Mouse (Mus musculus) MEL (cell line): ENCODE results near the gene Srrm3. TPM values are rescaled to one million over a fixed set of nuclear protein-coding genes. Genes with fewer than 3 reads are reported as not detected.
A peak's percentile ranks its signal among the peaks of the same experiment; 100 is the strongest.

Source experiments
- DNase-seq: peaks from one replicate; pipeline ENCODE4 v3.0.0; 2011; ENCODE audit warnings: low read depth, low spot score
- H3K27ac ChIP-seq: 2 replicates; pipeline ENCODE4 v1.5.1; 2012; ENCODE audit warnings: low read depth, mild to moderate bottlenecking, control low read depth, low read length, moderate library complexity; ENCODE audit not compliant: control insufficient read depth
- H3K27me3 ChIP-seq, 2 experiments: fragments of 150-350 bp in 1 of 2; sonication (generic) in 1 of 2; 2 replicates each; pipeline ENCODE4 v1.6.1; 2012; ENCODE audit warnings: low read length in 2 of 2, mild to moderate bottlenecking in 2 of 2, improper control_type of control experiment in 1 of 2, moderate library complexity in 1 of 2; ENCODE audit not compliant: insufficient read depth in 2 of 2, control insufficient read depth in 1 of 2
- H3K36me3 ChIP-seq, 2 experiments: 2 replicates each; pipeline ENCODE4 v1.6.1; 2012 to 2014; ENCODE audit warnings: low read length in 2 of 2, improper control_type of control experiment in 1 of 2, inconsistent platforms in 1 of 2, mild to moderate bottlenecking in 1 of 2; ENCODE audit not compliant: insufficient read depth in 2 of 2, control insufficient read depth in 1 of 2
- H3K4me1 ChIP-seq, 2 experiments: fragments of 150-350 bp in 1 of 2; sonication (generic) in 1 of 2; 2 replicates each; pipeline ENCODE4 v1.6.1; 2012; ENCODE audit warnings: low read length in 2 of 2, improper control_type of control experiment in 1 of 2, mild to moderate bottlenecking in 1 of 2; ENCODE audit not compliant: insufficient read depth in 2 of 2, control insufficient read depth in 1 of 2
- H3K4me3 ChIP-seq, 2 experiments: fragments of 150-350 bp in 1 of 2; sonication (generic) in 1 of 2; 2 replicates each; pipeline ENCODE4 v1.5.1; 2012; ENCODE audit warnings: low read depth in 2 of 2, low read length in 2 of 2, mild to moderate bottlenecking in 2 of 2, moderate library complexity in 2 of 2, control low read depth in 1 of 2, improper control_type of control experiment in 1 of 2; ENCODE audit not compliant: control insufficient read depth in 1 of 2, insufficient read depth in 1 of 2
- H3K79me2 ChIP-seq: 2 replicates; pipeline ENCODE4 v1.6.1; 2012; ENCODE audit warnings: mild to moderate bottlenecking, low read length, moderate library complexity; ENCODE audit not compliant: control insufficient read depth, poor library complexity, insufficient read depth
- H3K9ac ChIP-seq: 2 replicates; pipeline ENCODE4 v1.6.1; 2012; ENCODE audit warnings: low read depth, mild to moderate bottlenecking, control low read depth, low read length, moderate library complexity; ENCODE audit not compliant: control insufficient read depth, poor library complexity, severe bottlenecking
- H3K9me3 ChIP-seq: fragments of 150-350 bp; sonication (generic); replicated peaks from 2 replicates; pipeline ENCODE4 v1.6.1; 2012; ENCODE audit warnings: mild to moderate bottlenecking, low read length, improper control_type of control experiment, moderate library complexity; ENCODE audit not compliant: insufficient read depth
- BHLHE40 ChIP-seq: IDR thresholded peaks from 2 replicates; pipeline ENCODE4 v1.6.1; 2012; ENCODE audit warnings: low read depth, mild to moderate bottlenecking, inconsistent platforms, low read length, improper control_type of control experiment, borderline replicate concordance
- CHD1 ChIP-seq: IDR thresholded peaks from 2 replicates; pipeline ENCODE4 v1.6.1; 2012; ENCODE audit warnings: low read depth, mild to moderate bottlenecking, inconsistent platforms, low read length, improper control_type of control experiment
- CHD2 ChIP-seq: IDR thresholded peaks from 2 replicates; pipeline ENCODE4 v1.6.1; 2011; ENCODE audit warnings: low read length, improper control_type of control experiment
- CTCF ChIP-seq, 3 experiments: IDR thresholded peaks in 2 of 3; conservative IDR thresholded peaks in 1 of 3; 2 replicates each; pipeline ENCODE4 v1.5.1; 2011 to 2012; ENCODE audit warnings: low read length in 3 of 3, low read depth in 2 of 3, mild to moderate bottlenecking in 2 of 3, improper control_type of control experiment in 1 of 3, inconsistent platforms in 1 of 3, mixed read lengths in 1 of 3, moderate library complexity in 1 of 3; ENCODE audit not compliant: control insufficient read depth in 1 of 3, insufficient read depth in 1 of 3, poor library complexity in 1 of 3, severe bottlenecking in 1 of 3
- EP300 ChIP-seq, 2 experiments: IDR thresholded peaks; 2 replicates each; pipeline ENCODE4 v1.6.1; 2011; ENCODE audit warnings: improper control_type of control experiment in 2 of 2, low read length in 2 of 2, low read depth in 1 of 2, mild to moderate bottlenecking in 1 of 2
- ETS1 ChIP-seq: IDR thresholded peaks from 2 replicates; pipeline ENCODE4 v1.6.1; 2012; ENCODE audit warnings: low read depth, mild to moderate bottlenecking, inconsistent platforms, low read length, improper control_type of control experiment, moderate library complexity
- GABPA ChIP-seq: IDR thresholded peaks from 2 replicates; pipeline ENCODE4 v1.6.1; 2012; ENCODE audit warnings: low read depth, mild to moderate bottlenecking, inconsistent platforms, low read length, improper control_type of control experiment, moderate library complexity
- HCFC1 ChIP-seq: IDR thresholded peaks from 2 replicates; pipeline ENCODE4 v1.6.1; 2012; ENCODE audit warnings: low read depth, mild to moderate bottlenecking, inconsistent platforms, low read length, improper control_type of control experiment, moderate library complexity
- JUND ChIP-seq: IDR thresholded peaks from 2 replicates; pipeline ENCODE4 v1.6.1; 2011; ENCODE audit warnings: low read depth, mild to moderate bottlenecking, improper control_type of control experiment, low read length
- KAT2A ChIP-seq: conservative IDR thresholded peaks from 2 replicates; pipeline ENCODE4 v1.6.1; 2012; ENCODE audit warnings: low read depth, low read length, improper control_type of control experiment, inconsistent platforms
- NRF1 ChIP-seq: IDR thresholded peaks from 2 replicates; pipeline ENCODE4 v1.6.1; 2014; ENCODE audit warnings: low read depth, mild to moderate bottlenecking, inconsistent platforms, low read length, improper control_type of control experiment, moderate library complexity; ENCODE audit not compliant: poor library complexity, insufficient read depth, severe bottlenecking
- POLR2A ChIP-seq, 2 experiments: IDR thresholded peaks; 2 replicates each; pipeline ENCODE4 v1.6.1; 2011 to 2012; ENCODE audit warnings: low read length in 2 of 2, mild to moderate bottlenecking in 2 of 2, control low read depth in 1 of 2, improper control_type of control experiment in 1 of 2, low read depth in 1 of 2, moderate library complexity in 1 of 2; ENCODE audit not compliant: control insufficient read depth in 1 of 2, insufficient read depth in 1 of 2, poor library complexity in 1 of 2
- POLR2AphosphoS2 ChIP-seq: IDR thresholded peaks from 2 replicates; pipeline ENCODE4 v1.6.1; 2011; ENCODE audit warnings: low read length, improper control_type of control experiment
- RAD21 ChIP-seq: IDR thresholded peaks from 2 replicates; pipeline ENCODE4 v1.6.1; 2011; ENCODE audit warnings: mild to moderate bottlenecking, low read depth, low read length, improper control_type of control experiment
- RCOR1 ChIP-seq: IDR thresholded peaks from 2 replicates; pipeline ENCODE4 v1.6.1; 2012; ENCODE audit warnings: low read depth, mild to moderate bottlenecking, inconsistent platforms, low read length, improper control_type of control experiment
- TBP ChIP-seq: IDR thresholded peaks from 2 replicates; pipeline ENCODE4 v1.8.0; 2011; ENCODE audit warnings: low read depth, low read length, improper control_type of control experiment
- USF2 ChIP-seq, 2 experiments: IDR thresholded peaks; 2 replicates each; pipeline ENCODE4 v1.6.1; 2011 to 2012; ENCODE audit warnings: improper control_type of control experiment in 2 of 2, low read length in 2 of 2, borderline replicate concordance in 1 of 2, inconsistent platforms in 1 of 2, low read depth in 1 of 2, mild to moderate bottlenecking in 1 of 2; ENCODE audit not compliant: insufficient read depth in 1 of 2
- polyA plus RNA-seq, 2 experiments: library from polyadenylated mRNA; stranded (reverse) in 1 of 2; unstranded in 1 of 2; fragments of >175 nt in 1 of 2; fragments of >200 nt in 1 of 2; gene quantifications; 2 replicates each; pipeline versions ENCODE4 v1.2.1 to v1.2.4; 2012; ENCODE audit warnings: low replicate concordance in 2 of 2, low read depth in 1 of 2; ENCODE audit not compliant: insufficient read length in 2 of 2, insufficient read depth in 1 of 2, missing spikeins in 1 of 2
- total RNA-seq: library from RNA; depleted of rRNA; stranded (reverse); fragments of 300-350 nt; gene quantifications from 2 replicates; pipeline ENCODE4 v1.2.3, GENCODE M21; 2012

The Srrm3 gene
- total and polyA plus RNA-seq, 3 experiments: not detected

DNA sequence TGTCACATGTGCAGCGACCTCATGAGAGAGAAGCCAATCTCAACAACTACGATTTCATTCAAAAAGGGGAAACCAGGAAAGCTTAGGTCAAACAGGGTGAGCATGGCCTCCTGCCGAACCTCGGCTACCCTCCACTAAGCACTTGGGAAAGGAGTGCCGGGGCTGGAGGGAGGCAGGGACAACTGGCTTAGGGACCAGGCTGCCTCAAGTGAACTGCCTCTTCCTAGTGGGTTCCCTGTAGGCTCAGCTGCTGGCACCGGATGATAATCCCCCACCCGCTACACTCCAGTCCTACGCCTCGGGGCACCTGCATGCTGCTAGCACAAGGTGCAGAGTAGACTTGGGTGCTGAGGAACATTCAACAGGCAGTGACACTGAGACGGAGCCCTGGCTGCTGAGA is 103.0 kb downstream of the Srrm3 start:
- no peak for DNase-seq
- TF ChIP-seq POLR2A (IDR thresholded peaks at IDR 0.05; ENCODE audit: control insufficient read depth in 1 of 2, insufficient read depth in 1 of 2, low read depth in 1 of 2, low read length in 2 of 2, poor library complexity in 1 of 2) (peak in 1 of 2 experiments; percentile 16; a peak in 1 of 4 replicates), TBP (no peak)
- H3K27ac ChIP-seq: no peak overlapping the region
- no peak overlapping the region for H3K9ac ChIP-seq
- peaks cover 21% of the 10 kb centered on the region for H3K79me2 ChIP-seq
- no peak overlapping the region for H3K4me3 ChIP-seq
- no peaks in the 10 kb centered on the region for H3K4me1 ChIP-seq
- no peaks in the 10 kb centered on the region for H3K9me3 ChIP-seq
- no peaks in the 10 kb centered on the region for H3K27me3 ChIP-seq
- H3K36me3 ChIP-seq: peaks cover 0 to 20% of the 10 kb centered on the region in 2 experiments; a peak in 2 of 4 replicates

- no peaks in the 10 kb centered on the region; a peak in 1 of 4 replicates for H3K4me1 ChIP-seq
- H3K9ac ChIP-seq: no peak overlapping the region
- no peak for DNase-seq
- peaks cover 30% of the 10 kb centered on the region for H3K79me2 ChIP-seq
- H3K9me3 ChIP-seq: no peaks in the 10 kb centered on the region
- TF ChIP-seq GABPA: no peak
- no peak for TF ChIP-seq RAD21
- TF ChIP-seq NRF1: no peak
- TF ChIP-seq KAT2A: no peak
- no peak for TF ChIP-seq CTCF (IDR thresholded peaks at IDR 0.05 in 2 of 3, conservative IDR thresholded peaks at IDR 0.05 in 1 of 3; ENCODE audit: control insufficient read depth in 1 of 3, insufficient read depth in 1 of 3, low read depth in 2 of 3, low read length in 3 of 3, poor library complexity in 1 of 3, severe bottlenecking in 1 of 3)
- no peak for TF ChIP-seq POLR2AphosphoS2
- TF ChIP-seq USF2 (IDR thresholded peaks at IDR 0.05; ENCODE audit: borderline replicate concordance in 1 of 2, insufficient read depth in 1 of 2, low read depth in 1 of 2, low read length in 2 of 2): no peak
- no peak for TF ChIP-seq JUND
- no peak for TF ChIP-seq CHD2
- no peak for TF ChIP-seq CHD1
- TF ChIP-seq BHLHE40: no peak
- no peak for TF ChIP-seq ETS1
- TF ChIP-seq RCOR1: no peak
- no peak for TF ChIP-seq TBP
- no peak for TF ChIP-seq EP300 (IDR thresholded peaks at IDR 0.05; ENCODE audit: low read depth in 1 of 2, low read length in 2 of 2)
- TF ChIP-seq HCFC1: no peak
- no peak for TF ChIP-seq POLR2A (IDR thresholded peaks at IDR 0.05; ENCODE audit: control insufficient read depth in 1 of 2, insufficient read depth in 1 of 2, low read depth in 1 of 2, low read length in 2 of 2, poor library complexity in 1 of 2)
- no peak overlapping the region for H3K27ac ChIP-seq
- H3K4me3 ChIP-seq: no peak overlapping the region
- peaks cover 3 to 23% of the 10 kb centered on the region in 2 experiments; a peak in 3 of 4 replicates for H3K36me3 ChIP-seq
- H3K27me3 ChIP-seq: no peaks in the 10 kb centered on the region
Measured at GRCm38 (mm10) chr5:135910813-135911212, 104.1 kb downstream of the Srrm3 start.
